Mouse (Mus musculus) kidney, embryonic 15.5 days (tissue): ENCODE measurements around the gene Tle6. TPM values are rescaled to one million over a fixed set of nuclear protein-coding genes. Genes with fewer than 3 reads are reported as not detected.

Experiments used
- ATAC-seq: fragments of 200-750 bp; cut with Nextera tagmentation; replicated peaks from 2 replicates; pipeline ENCODE4 v1.8.0; 2017; ENCODE audit warnings: moderate TSS enrichment; ENCODE audit not compliant: low FRiP score
- H3K27ac ChIP-seq: fragments of 300-500 bp; sonication (generic); 2 replicates; pipeline ENCODE4 v1.5.1; 2015; ENCODE audit warnings: mild to moderate bottlenecking, inconsistent platforms
- H3K27me3 ChIP-seq: fragments of 300-500 bp; sonication (generic); 2 replicates; pipeline ENCODE4 v1.6.1; 2015; ENCODE audit warnings: inconsistent platforms
- H3K36me3 ChIP-seq: fragments of 300-500 bp; sonication (generic); 2 replicates; pipeline ENCODE4 v1.6.1; 2015; ENCODE audit warnings: inconsistent platforms
- H3K4me1 ChIP-seq: fragments of 300-500 bp; sonication (generic); 2 replicates; pipeline ENCODE4 v1.6.1; 2015; ENCODE audit warnings: inconsistent platforms
- H3K4me2 ChIP-seq: fragments of 300-500 bp; sonication (generic); 2 replicates; pipeline ENCODE4 v1.6.1; 2015; ENCODE audit warnings: moderate library complexity, mild to moderate bottlenecking, inconsistent platforms
- H3K4me3 ChIP-seq: fragments of 300-500 bp; sonication (generic); replicated peaks from 2 replicates; pipeline ENCODE4 v1.5.1; 2015; ENCODE audit warnings: mild to moderate bottlenecking, inconsistent platforms
- H3K9ac ChIP-seq: fragments of 300-500 bp; sonication (generic); 2 replicates; pipeline ENCODE4 v1.6.1; 2015; ENCODE audit warnings: mild to moderate bottlenecking, inconsistent platforms
- H3K9me3 ChIP-seq: fragments of 300-500 bp; sonication (generic); replicated peaks from 2 replicates; pipeline ENCODE4 v1.6.1; 2016; ENCODE audit warnings: inconsistent platforms
- WGBS: fragments of 180-500 bp; shearing (Covaris S2); methylation state at CpG from one replicate; pipeline ENCODE4 v1.1.7; 2015; ENCODE audit warnings: mixed read lengths; 5-methylcytosine and 5-hydroxymethylcytosine counted together
- polyA plus RNA-seq: library from polyadenylated mRNA; unstranded; fragments of >200 nt; fragmentation: Nextera tagmentation; extraction: Ambion mirVana; gene quantifications from 2 replicates; pipeline ENCODE4 v1.2.1, GENCODE M21; 2015

Gene Tle6
- polyA plus RNA-seq, 1 experiment from 2014 or later: 16.8 TPM

DNA sequence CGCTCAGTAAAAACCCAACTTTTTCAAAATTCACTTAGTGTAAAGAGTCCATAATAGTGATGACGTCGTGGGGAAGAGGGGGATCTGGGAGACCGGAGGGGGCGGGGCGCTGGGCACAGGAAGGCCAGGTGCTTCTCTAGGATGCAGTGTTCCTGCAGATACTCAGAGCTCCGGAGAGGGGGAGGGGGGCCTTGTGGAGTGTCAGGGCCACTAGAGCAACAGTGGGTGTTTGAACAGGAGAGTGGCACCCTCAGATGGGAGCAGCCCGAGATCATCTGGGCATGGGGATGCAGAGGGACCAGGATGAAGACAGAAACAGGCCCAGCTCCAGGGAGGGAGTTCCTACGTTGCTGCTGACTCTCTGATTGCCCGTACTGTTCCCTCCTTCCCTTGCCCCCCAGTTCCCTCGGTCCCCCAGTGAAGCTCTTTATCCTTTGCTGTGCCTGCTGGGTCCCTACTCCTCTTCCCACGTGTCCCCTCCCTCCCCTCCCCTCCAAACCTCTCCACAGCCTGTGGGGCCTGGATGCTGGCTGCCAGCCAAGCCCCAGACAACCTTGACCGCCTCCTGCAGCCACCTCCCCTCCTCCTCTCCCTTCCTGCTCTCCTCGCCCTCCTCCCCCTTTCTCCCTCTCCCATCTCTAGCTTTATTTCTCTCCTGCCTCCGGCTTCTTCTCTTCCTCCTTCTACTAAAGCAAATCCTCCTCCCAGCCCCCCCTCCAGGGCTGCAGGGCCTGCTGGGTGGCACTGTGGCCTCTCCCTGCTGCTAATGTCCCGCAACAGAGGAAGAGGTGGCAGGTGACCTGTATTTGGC lies 32.3 kb downstream of the Tle6 start:
- 9% methylated on average over 15 of the region's 16 CpGs for WGBS
- H3K4me3 ChIP-seq: peak overlapping the region; percentile 17; the same call in 1 of the 2 replicates
- H3K27ac ChIP-seq: peak overlapping the region; percentile 94
- H3K4me2 ChIP-seq: peak overlapping the region; percentile 51
- peaks cover 89% of the 10 kb centered on the region for H3K4me1 ChIP-seq
- H3K9ac ChIP-seq: no peak overlapping the region
- H3K36me3 ChIP-seq: peaks cover 33% of the 10 kb centered on the region
- H3K27me3 ChIP-seq: peaks cover 13% of the 10 kb centered on the region
- H3K9me3 ChIP-seq: no peaks in the 10 kb centered on the region
- ATAC-seq: peak; percentile 23

DNA sequence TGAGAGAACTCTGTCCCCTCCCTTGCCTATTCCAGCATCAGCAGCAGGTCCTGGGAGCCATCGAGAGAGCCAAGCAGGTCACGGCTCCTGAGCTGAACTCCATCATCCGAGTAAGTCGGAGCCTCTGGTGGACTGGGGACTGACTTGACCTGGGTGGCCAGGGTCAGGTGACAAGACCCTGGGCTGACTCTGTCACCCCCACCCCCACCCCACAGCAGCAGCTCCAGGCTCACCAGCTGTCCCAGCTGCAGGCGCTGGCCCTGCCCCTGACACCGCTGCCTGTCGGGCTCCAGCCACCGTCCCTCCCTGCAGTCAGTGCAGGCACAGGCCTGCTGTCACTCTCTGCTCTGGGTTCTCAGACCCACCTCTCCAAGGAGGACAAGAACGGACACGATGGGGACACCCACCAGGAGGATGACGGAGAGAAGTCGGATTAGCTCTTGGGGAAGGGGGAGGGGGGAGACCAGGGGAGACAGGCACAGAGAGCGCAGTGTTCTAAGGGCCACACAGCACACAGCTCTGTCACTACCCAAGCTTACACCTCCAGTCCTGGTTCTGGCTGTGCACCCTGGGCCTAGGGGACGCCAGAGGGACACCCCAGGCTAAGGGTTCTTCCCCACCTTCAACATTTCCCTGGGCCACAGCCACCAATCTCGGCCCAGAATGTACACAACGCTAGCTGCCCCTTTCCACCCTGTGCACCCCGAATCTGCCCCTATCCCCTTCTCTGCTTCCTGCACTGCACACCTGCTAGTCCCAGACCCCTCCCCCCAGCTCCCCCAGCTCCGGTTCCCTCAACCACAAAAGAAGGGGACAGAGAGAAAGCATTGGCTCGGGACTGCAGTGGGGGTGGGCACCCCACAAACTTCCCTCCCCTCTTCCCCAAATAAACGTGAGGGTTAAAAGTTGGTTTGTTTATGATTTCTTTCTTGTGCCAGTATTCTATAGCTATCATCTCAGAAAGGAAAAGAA lies 35.3 kb downstream of the Tle6 start:
- H3K9ac ChIP-seq: no peak overlapping the region
- WGBS: 57% methylated on average over 20 of the region's 20 CpGs
- no peaks in the 10 kb centered on the region for H3K27me3 ChIP-seq
- no peak overlapping the region for H3K4me2 ChIP-seq
- H3K4me3 ChIP-seq: no peak overlapping the region
- no peaks in the 10 kb centered on the region for H3K9me3 ChIP-seq
- peaks cover 95% of the 10 kb centered on the region for H3K4me1 ChIP-seq
- H3K27ac ChIP-seq: no peak overlapping the region; the same call in 1 of the 2 replicates
- peaks cover 53% of the 10 kb centered on the region for H3K36me3 ChIP-seq
- no peak for ATAC-seq

DNA sequence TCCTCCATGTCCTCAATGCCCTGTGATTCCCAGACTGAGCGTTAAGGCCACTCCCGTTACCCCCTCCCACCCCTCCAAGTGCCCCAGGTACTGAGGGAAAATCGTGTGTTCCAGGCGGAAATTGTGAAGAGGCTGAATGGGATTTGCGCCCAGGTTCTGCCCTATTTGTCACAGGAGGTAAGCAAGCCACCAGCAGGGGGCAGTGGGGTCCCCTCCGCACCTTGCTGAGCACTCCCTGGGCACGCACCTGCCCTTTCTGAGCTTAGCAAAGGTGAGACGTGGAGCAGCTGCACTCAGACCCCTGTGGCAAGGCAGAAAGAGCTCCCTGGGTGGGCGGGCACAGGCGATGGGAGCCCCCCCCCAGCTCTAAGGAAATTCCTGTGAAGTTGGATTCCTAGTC lies 36.1 kb downstream of the Tle6 start:
- Histone ChIP-seq H3K9ac (0 out of 2 replicates have a peak overlapping the region, but pooled peaks have one; percentile 40), H3K27ac (peak overlapping the region; percentile 83), H3K4me3 (no peak overlapping the region), H3K36me3 (peaks cover 53% of the 10 kb centered on the region), H3K4me1 (peaks cover 91% of the 10 kb centered on the region), H3K9me3 (no peaks in the 10 kb centered on the region), H3K4me2 (peak overlapping the region; percentile 59), H3K27me3 (no peaks in the 10 kb centered on the region)
- 31% methylated on average over 10 of the region's 10 CpGs for WGBS
- no peak for ATAC-seq

DNA sequence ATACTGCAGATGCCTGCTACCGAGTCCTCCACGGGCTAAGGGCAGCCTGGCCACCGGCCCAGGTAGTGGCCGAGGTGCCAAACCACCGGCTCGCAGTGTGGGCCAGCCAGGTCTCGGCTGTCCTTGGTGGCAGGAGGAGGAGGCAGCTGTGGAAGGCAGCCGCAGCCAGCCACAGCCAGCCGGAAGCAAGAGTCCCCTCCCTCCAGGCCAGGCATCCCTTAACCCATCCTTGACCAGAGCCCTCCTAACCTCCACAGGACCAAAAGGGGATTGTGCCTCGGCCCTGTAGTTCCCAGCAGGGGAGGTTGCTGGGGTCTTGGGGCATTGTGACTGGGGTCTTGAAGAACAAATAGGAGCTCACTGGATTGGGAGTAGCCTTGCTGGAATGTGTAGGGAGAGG lies 36.7 kb downstream of the Tle6 start:
- no peaks in the 10 kb centered on the region for H3K9me3 ChIP-seq
- H3K4me1 ChIP-seq: peaks cover 86% of the 10 kb centered on the region
- H3K4me2 ChIP-seq: peak overlapping the region; percentile 59
- peak overlapping the region; percentile 41 for H3K4me3 ChIP-seq
- WGBS: 1% methylated on average over 10 of the region's 10 CpGs
- ATAC-seq: peak; percentile 6; the same call in 1 of the 2 replicates
- peaks cover 53% of the 10 kb centered on the region for H3K36me3 ChIP-seq
- peak overlapping the region; percentile 40 for H3K9ac ChIP-seq
- H3K27ac ChIP-seq: peak overlapping the region; percentile 83
- H3K27me3 ChIP-seq: no peaks in the 10 kb centered on the region

DNA sequence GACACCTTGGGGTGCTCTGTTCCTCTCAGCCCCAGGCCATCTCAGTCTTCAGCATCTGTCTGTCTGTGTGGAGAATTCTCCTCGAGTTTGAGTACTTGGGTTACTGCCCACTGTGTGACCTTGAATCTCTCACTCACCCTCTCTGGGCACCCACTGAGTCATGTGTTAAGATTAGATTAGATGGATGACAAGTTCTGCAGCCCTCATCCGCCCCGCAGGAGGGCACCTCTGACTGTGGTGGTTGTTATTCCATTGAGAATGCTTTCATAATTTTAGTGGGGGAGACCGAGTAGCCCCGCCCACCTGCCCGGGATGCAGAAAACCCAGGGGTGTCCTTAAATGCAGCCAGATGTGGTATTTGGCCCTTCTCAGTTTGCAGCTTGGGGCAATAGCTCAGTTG lies 37.4 kb downstream of the Tle6 start:
- no peak for ATAC-seq
- WGBS: 39% methylated on average over 6 of the region's 6 CpGs
- peak overlapping the region; percentile 40; the same call in 1 of the 2 replicates for H3K9ac ChIP-seq
- H3K4me3 ChIP-seq: peak overlapping the region; percentile 41
- no peaks in the 10 kb centered on the region for H3K9me3 ChIP-seq
- H3K27ac ChIP-seq: peak overlapping the region; percentile 83
- peaks cover 85% of the 10 kb centered on the region for H3K4me1 ChIP-seq
- H3K36me3 ChIP-seq: peaks cover 53% of the 10 kb centered on the region
- H3K4me2 ChIP-seq: peak overlapping the region; percentile 59
- H3K27me3 ChIP-seq: no peaks in the 10 kb centered on the region

DNA sequence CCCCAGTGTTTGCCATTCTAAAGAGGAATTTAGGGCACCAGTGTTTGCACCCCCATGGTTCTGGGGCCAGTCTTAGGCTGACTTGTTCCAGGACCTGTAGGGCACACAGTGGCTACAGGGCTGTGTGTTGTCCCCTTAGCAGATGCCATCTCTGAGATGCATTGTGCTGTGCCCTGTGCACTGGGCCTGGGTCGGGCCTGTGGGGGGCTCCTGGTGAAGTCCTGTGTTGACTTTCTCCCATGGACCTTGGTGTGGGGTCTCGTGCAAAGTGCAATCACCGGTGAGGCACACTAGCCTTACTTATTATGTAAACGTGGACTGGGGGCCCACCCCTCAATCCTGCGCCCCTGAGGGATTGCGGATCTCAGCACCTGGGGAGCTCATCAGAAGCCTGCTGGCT lies 38.5 kb downstream of the Tle6 start:
- Histone ChIP-seq H3K9ac (0 out of 2 replicates have a peak overlapping the region, but pooled peaks have one; percentile 26), H3K27ac (peak overlapping the region; percentile 58; the same call in 1 of the 2 replicates), H3K9me3 (no peaks in the 10 kb centered on the region), H3K4me3 (peak overlapping the region; percentile 6; the same call in 1 of the 2 replicates), H3K4me2 (peak overlapping the region; percentile 32), H3K36me3 (peaks cover 51% of the 10 kb centered on the region), H3K4me1 (peaks cover 74% of the 10 kb centered on the region), H3K27me3 (no peaks in the 10 kb centered on the region)
- ATAC-seq: no peak
- 72% methylated on average over 6 of the region's 6 CpGs for WGBS

DNA sequence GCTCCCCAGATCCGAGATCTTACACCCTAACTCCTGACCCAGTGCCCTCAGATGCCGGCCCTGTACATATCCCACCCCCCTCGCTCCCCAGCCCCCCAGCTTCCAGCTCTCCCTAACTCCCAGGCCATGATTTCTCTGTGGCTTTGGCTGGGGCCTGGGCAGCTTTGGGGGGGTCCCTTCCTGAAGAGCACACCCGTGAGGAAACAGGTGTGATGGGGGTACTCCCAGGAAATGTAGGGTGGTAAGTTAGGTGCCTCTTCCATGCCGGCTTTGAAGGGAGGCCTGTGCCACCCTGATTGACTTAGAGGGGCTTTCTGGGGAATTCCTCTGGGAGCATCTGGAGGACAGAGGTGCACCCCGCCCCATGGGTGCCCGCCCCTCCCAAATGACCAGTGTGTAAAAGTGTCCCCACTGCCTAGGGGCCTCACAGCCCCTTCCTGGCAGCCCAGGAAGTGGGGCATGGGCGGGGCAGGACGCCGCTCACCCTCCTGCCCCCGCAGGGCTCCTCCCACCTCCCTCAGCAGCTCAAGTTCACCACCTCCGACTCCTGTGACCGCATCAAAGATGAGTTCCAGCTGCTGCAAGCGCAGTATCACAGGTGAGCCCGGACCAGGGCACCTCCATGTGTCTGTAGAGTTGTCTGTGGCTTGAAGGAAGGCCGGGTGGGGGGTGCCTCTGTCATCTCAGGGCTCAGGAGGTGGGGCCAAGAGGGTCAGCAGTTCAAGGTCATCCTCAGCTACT lies 40.0 kb downstream of the Tle6 start:
- Histone ChIP-seq H3K27me3 (no peaks in the 10 kb centered on the region), H3K4me2 (peak overlapping the region; percentile 87), H3K4me1 (peaks cover 61% of the 10 kb centered on the region), H3K9me3 (no peaks in the 10 kb centered on the region), H3K36me3 (peaks cover 40% of the 10 kb centered on the region), H3K9ac (peak overlapping the region; percentile 96), H3K4me3 (peak overlapping the region; percentile 89), H3K27ac (peak overlapping the region; percentile 94)
- WGBS: 7% methylated on average over 16 of the region's 16 CpGs
- peak; percentile 27 for ATAC-seq

DNA sequence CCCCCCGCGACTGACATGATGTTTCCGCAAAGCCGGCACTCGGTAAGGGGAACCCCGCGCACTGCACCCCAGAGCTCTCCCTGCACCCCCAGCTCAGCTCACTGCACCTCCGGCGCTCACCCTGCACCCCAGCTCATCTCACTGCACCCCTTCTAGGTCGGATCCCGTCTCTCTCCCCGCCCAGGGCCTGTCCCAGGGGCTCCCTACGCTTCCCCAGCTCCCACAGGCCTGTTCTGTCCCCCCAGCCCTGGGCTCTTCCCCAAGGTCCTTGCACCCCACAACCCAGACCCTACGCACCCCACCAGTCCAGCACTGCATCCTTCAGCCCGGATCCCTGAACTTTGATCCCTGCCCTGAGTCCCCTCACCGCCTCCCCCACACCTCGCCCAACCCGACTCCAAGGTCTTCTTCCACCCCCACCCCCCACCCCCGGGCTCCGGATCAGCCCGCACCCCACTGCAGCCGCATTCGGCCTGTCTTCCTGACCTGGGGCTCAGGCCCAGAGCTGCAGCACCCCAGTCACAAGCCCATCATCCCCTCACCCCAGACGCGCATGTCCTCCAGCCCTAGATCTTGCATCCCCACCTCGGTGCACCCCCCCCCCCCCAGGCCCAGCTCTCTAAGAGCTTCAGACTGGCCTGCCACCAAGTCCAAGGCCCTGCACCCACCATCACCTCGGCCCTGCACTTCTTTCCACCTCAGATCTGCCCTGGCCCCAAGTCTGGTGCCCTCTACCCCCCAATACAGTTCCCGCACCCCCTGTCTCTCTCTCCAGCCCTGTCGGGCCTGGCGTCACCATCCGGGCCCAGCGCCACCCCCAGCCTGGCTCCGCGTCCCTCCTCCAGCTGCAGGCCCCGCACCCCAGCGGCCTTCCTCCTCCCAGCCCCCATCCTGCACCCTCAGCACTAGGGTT lies 41.0 kb downstream of the Tle6 start:
- 1% methylated on average over 33 of the region's 36 CpGs for WGBS
- H3K9ac ChIP-seq: peak overlapping the region; percentile 96
- no peaks in the 10 kb centered on the region for H3K9me3 ChIP-seq
- H3K4me3 ChIP-seq: peak overlapping the region; percentile 89
- peaks cover 30% of the 10 kb centered on the region for H3K36me3 ChIP-seq
- H3K27ac ChIP-seq: peak overlapping the region; percentile 94
- peak; percentile 15 for ATAC-seq
- H3K27me3 ChIP-seq: no peaks in the 10 kb centered on the region
- H3K4me2 ChIP-seq: peak overlapping the region; percentile 87
- H3K4me1 ChIP-seq: peaks cover 51% of the 10 kb centered on the region

DNA sequence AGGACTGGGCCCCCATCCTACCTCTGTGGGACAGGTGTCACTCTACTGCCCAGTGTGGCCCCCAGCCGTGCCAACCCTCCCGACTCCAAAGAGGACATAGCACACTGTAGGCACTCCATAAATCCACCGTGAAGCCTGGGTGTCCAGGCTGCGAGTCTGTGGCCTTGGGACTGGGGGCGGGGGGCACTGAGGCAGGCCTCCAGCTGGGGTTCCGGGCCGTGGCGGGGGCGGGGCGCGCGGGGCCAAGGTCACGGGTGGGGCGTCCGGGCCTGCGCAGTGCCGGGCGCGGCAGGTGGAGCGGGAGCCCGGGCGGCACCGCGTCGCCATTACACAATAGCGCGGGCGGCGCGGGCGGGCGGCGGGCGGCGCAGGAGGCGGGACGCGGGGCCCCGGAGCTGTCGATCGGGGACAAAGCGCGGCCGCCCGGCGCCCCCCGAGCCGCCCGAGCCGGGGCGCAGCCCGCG lies 41.7 kb downstream of the Tle6 start, which contains the start of gene Aes:
Aes (plus strand) TSS at position 326 of the 464 bp plus-strand sequence.
- Histone ChIP-seq H3K4me3 (peak within 1 kb of the TSS; percentile 89), H3K9me3 (no peaks in the 10 kb centered on the region), H3K4me1 (peaks cover 44% of the 10 kb centered on the region), H3K4me2 (peak within 1 kb of the TSS; percentile 87), H3K27ac (peak within 1 kb of the TSS; percentile 94), H3K27me3 (no peaks in the 10 kb centered on the region), H3K9ac (peak within 1 kb of the TSS; percentile 96), H3K36me3 (peaks cover 23% of the 10 kb centered on the region)
- ATAC-seq: peak; percentile 34
- under 1% methylated on average over 40 of the region's 53 CpGs for WGBS

DNA sequence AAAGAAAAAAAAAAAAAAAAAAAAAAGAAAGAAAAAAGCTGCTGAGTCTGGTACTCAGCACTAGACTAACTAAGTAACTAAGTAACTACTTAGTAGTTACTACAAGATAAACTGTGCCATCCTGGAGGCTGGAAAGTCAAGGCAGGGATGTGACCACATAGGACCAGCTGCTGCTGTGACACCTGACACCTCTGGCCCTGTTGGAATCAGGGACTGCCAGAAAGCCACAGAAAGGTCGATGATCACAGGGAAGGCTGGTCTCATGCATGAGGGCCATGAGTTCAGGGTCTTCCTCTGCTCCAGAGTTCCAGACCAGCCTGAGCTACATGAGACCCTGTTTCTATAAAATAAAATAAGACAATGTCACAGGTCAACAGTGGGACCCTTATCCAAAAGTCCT lies 43.4 kb downstream of the Tle6 start:
- Histone ChIP-seq H3K9me3 (no peaks in the 10 kb centered on the region), H3K9ac (no peak overlapping the region), H3K4me3 (no peak overlapping the region), H3K4me1 (peaks cover 29% of the 10 kb centered on the region), H3K4me2 (no peak overlapping the region), H3K27ac (no peak overlapping the region), H3K27me3 (no peaks in the 10 kb centered on the region), H3K36me3 (peaks cover 12% of the 10 kb centered on the region)
- 11% methylated on average over 1 of the region's 1 CpGs for WGBS
- ATAC-seq: no peak
